Mouse (Mus musculus): ENCODE measurements around the gene Gm21958. TPM values are rescaled to one million over a fixed set of nuclear protein-coding genes. Genes with fewer than 3 reads are reported as not detected.
"Not testable (repeated sequence)": the region's sequence is repeated elsewhere in the genome, so short reads cannot be mapped to it uniquely, and the experiment has no call there.

Gene Gm21958
- polyA plus RNA-seq, 1 experiment: not detected

GRCm38 (mm10) chr3:54715461-54715860 is 1.3 kb upstream of the Gm21958 start:
- Histone ChIP-seq H3K4me1 (ENCODE audit: control insufficient read depth, insufficient read depth, low read length) (no peaks in the 10 kb centered on the region; the same call in 1 of the 2 replicates), H3K27ac (ENCODE audit: insufficient read depth, low read length) (no peak overlapping the region), H3K27me3 (ENCODE audit: control insufficient read depth, insufficient read depth, low read length) (no peaks in the 10 kb centered on the region), H3K4me3 (replicated peaks; ENCODE audit: insufficient read depth, low read depth, low read length) (no peak overlapping the region)
- TF ChIP-seq POLR2A (IDR thresholded peaks at IDR 0.05; ENCODE audit: borderline replicate concordance, insufficient read depth, low read length) (no peak), CTCF (IDR thresholded peaks at IDR 0.05; ENCODE audit: borderline replicate concordance, insufficient read depth, low read depth, low read length) (no peak)
- DNase-seq: no peak
- 83% methylated on average over 6 of the region's 6 CpGs for WGBS

GRCm38 (mm10) chr3:54708972-54709371 is 5.2 kb downstream of the Gm21958 start:
- H3K27ac ChIP-seq (ENCODE audit: insufficient read depth, low read length): no peak overlapping the region
- TF ChIP-seq POLR2A (IDR thresholded peaks at IDR 0.05; ENCODE audit: borderline replicate concordance, insufficient read depth, low read length) (no peak), CTCF (IDR thresholded peaks at IDR 0.05; ENCODE audit: borderline replicate concordance, insufficient read depth, low read depth, low read length) (no peak)
- no peak for DNase-seq
- no peaks in the 10 kb centered on the region for H3K4me1 ChIP-seq (ENCODE audit: control insufficient read depth, insufficient read depth, low read length)
- no peak overlapping the region for H3K4me3 ChIP-seq (replicated peaks; ENCODE audit: insufficient read depth, low read depth, low read length)
- WGBS: 94% methylated on average over 9 of the region's 9 CpGs
- no peaks in the 10 kb centered on the region for H3K27me3 ChIP-seq (ENCODE audit: control insufficient read depth, insufficient read depth, low read length)

GRCm38 (mm10) chr3:54704106-54704505 is 10.0 kb downstream of the Gm21958 start:
- H3K27ac ChIP-seq (ENCODE audit: insufficient read depth, low read length); H3K4me1 ChIP-seq (ENCODE audit: control insufficient read depth, insufficient read depth, low read length); DNase-seq; H3K27me3 ChIP-seq (ENCODE audit: control insufficient read depth, insufficient read depth, low read length); H3K4me3 ChIP-seq (replicated peaks; ENCODE audit: insufficient read depth, low read depth, low read length): not testable (repeated sequence)
- WGBS: 98% methylated on average over 8 of the region's 8 CpGs

GRCm38 (mm10) chr3:54699759-54700301 is 14.3 kb downstream of the Gm21958 start:
- WGBS: 91% methylated on average over 5 of the region's 5 CpGs
- no peak overlapping the region for H3K4me3 ChIP-seq (replicated peaks; ENCODE audit: insufficient read depth, low read depth, low read length)
- TF ChIP-seq CTCF (IDR thresholded peaks at IDR 0.05; ENCODE audit: borderline replicate concordance, insufficient read depth, low read depth, low read length): no peak
- TF ChIP-seq POLR2A (IDR thresholded peaks at IDR 0.05; ENCODE audit: borderline replicate concordance, insufficient read depth, low read length): no peak

GRCm38 (mm10) chr3:54693056-54693415 is 21.1 kb downstream of the Gm21958 start:
- peak overlapping the region; percentile 88 for H3K4me3 ChIP-seq (replicated peaks; ENCODE audit: insufficient read depth, low read depth, low read length)
- peak overlapping the region; percentile 23; the same call in 1 of the 2 replicates for H3K27ac ChIP-seq (ENCODE audit: insufficient read depth, low read length)
- no peaks in the 10 kb centered on the region for H3K27me3 ChIP-seq (ENCODE audit: control insufficient read depth, insufficient read depth, low read length)
- no peaks in the 10 kb centered on the region for H3K4me1 ChIP-seq (ENCODE audit: control insufficient read depth, insufficient read depth, low read length)
- no peak for DNase-seq
- under 1% methylated on average over 8 of the region's 8 CpGs for WGBS
- TF ChIP-seq CTCF (IDR thresholded peaks at IDR 0.05; ENCODE audit: borderline replicate concordance, insufficient read depth, low read depth, low read length): no peak
- no peak for TF ChIP-seq POLR2A (IDR thresholded peaks at IDR 0.05; ENCODE audit: borderline replicate concordance, insufficient read depth, low read length)

More at GRCm38 (mm10) chr3:54699759-54700301, 14.3 kb downstream of the Gm21958 start:
- Histone ChIP-seq H3K27ac (ENCODE audit: insufficient read depth, low read length) (no peak overlapping the region), H3K4me1 (ENCODE audit: control insufficient read depth, insufficient read depth, low read length) (no peaks in the 10 kb centered on the region), H3K27me3 (ENCODE audit: control insufficient read depth, insufficient read depth, low read length) (no peaks in the 10 kb centered on the region)
- DNase-seq: no peak

- no peaks in the 10 kb centered on the region for H3K27me3 ChIP-seq (ENCODE audit: control insufficient read depth, insufficient read depth, low read length)
- peak within 1 kb of the TSS; percentile 23; the same call in 1 of the 2 replicates for H3K27ac ChIP-seq (ENCODE audit: insufficient read depth, low read length)
- TF ChIP-seq CTCF (IDR thresholded peaks at IDR 0.05; ENCODE audit: borderline replicate concordance, insufficient read depth, low read depth, low read length): no peak
- peak; percentile 66; the same call in 1 of the 2 replicates for TF ChIP-seq POLR2A (IDR thresholded peaks at IDR 0.05; ENCODE audit: borderline replicate concordance, insufficient read depth, low read length)
- peak within 1 kb of the TSS; percentile 88 for H3K4me3 ChIP-seq (replicated peaks; ENCODE audit: insufficient read depth, low read depth, low read length)
- no peaks in the 10 kb centered on the region for H3K4me1 ChIP-seq (ENCODE audit: control insufficient read depth, insufficient read depth, low read length)
- peak; percentile 93 to 95 for DNase-seq
- 2% methylated on average over 65 of the region's 65 CpGs for WGBS
Observed at GRCm38 (mm10) chr3:54692202-54693055, 21.7 kb downstream of the Gm21958 start, which contains the start of gene Supt20. Gene Supt20, plus strand, starts transcription at chr3:54692807.

- WGBS: 37% methylated on average over 2 of the region's 2 CpGs
- Histone ChIP-seq H3K4me1 (ENCODE audit: control insufficient read depth, insufficient read depth, low read length) (no peaks in the 10 kb centered on the region), H3K4me3 (replicated peaks; ENCODE audit: insufficient read depth, low read depth, low read length) (no peak overlapping the region), H3K27me3 (ENCODE audit: control insufficient read depth, insufficient read depth, low read length) (no peaks in the 10 kb centered on the region), H3K27ac (ENCODE audit: insufficient read depth, low read length) (no peak overlapping the region)
- DNase-seq: no peak
- no peak for TF ChIP-seq CTCF (IDR thresholded peaks at IDR 0.05; ENCODE audit: borderline replicate concordance, insufficient read depth, low read depth, low read length)
- no peak for TF ChIP-seq POLR2A (IDR thresholded peaks at IDR 0.05; ENCODE audit: borderline replicate concordance, insufficient read depth, low read length)
Observed at GRCm38 (mm10) chr3:54689091-54689490, 25.1 kb downstream of the Gm21958 start.

GRCm38 (mm10) chr3:54687245-54687644 is 26.9 kb downstream of the Gm21958 start:
- no peak for DNase-seq
- Histone ChIP-seq H3K27me3 (ENCODE audit: control insufficient read depth, insufficient read depth, low read length) (no peaks in the 10 kb centered on the region), H3K27ac (ENCODE audit: insufficient read depth, low read length) (no peak overlapping the region), H3K4me3 (replicated peaks; ENCODE audit: insufficient read depth, low read depth, low read length) (no peak overlapping the region), H3K4me1 (ENCODE audit: control insufficient read depth, insufficient read depth, low read length) (no peaks in the 10 kb centered on the region)
- 77% methylated on average over 2 of the region's 2 CpGs for WGBS
- no peak for TF ChIP-seq POLR2A (IDR thresholded peaks at IDR 0.05; ENCODE audit: borderline replicate concordance, insufficient read depth, low read length)
- TF ChIP-seq CTCF (IDR thresholded peaks at IDR 0.05; ENCODE audit: borderline replicate concordance, insufficient read depth, low read depth, low read length): no peak
